Mouse (Mus musculus): ENCODE results near the gene Mxra8. TPM values are rescaled to one million over a fixed set of nuclear protein-coding genes. Genes with fewer than 3 reads are reported as not detected.
A peak's percentile ranks its signal among the peaks of the same experiment; 100 is the strongest.

The Mxra8 gene
- total RNA-seq, 2 experiments from 2014 or later: 30.5 to 33.0 TPM

- intact Hi-C loops (cut with DNase I): no loop called here
Measured at GRCm38 (mm10) chr4:155853421-155853820, 13.9 kb downstream of the Mxra8 start.

GRCm38 (mm10) chr4:155854991-155855390 is 15.5 kb downstream of the Mxra8 start:
- intact Hi-C loops (cut with DNase I): no loop called here

More at GRCm38 (mm10) chr4:155853421-155853820, 13.9 kb downstream of the Mxra8 start:
- no peak for DNase-seq (ENCODE audit: low spot score)

GRCm38 (mm10) chr4:155856071-155856470 is 16.6 kb downstream of the Mxra8 start:
- DNase-seq (ENCODE audit: low spot score): no peak
- intact Hi-C loops (cut with DNase I): no loop called here

More at GRCm38 (mm10) chr4:155854991-155855390, 15.5 kb downstream of the Mxra8 start:
- no peak for DNase-seq (ENCODE audit: low spot score)

GRCm38 (mm10) chr4:155856881-155857280 is 17.4 kb downstream of the Mxra8 start:
- intact Hi-C loops (cut with DNase I): no loop called here
- no peak for DNase-seq (ENCODE audit: low spot score)

GRCm38 (mm10) chr4:155859318-155859717 is 19.8 kb downstream of the Mxra8 start:
- DNase-seq (ENCODE audit: low spot score): no peak
- intact Hi-C loops (cut with DNase I): no loop called here

GRCm38 (mm10) chr4:155861787-155862186 is 22.3 kb downstream of the Mxra8 start:
- intact Hi-C loops (cut with DNase I): no loop called here
- no peak for DNase-seq (ENCODE audit: low spot score)

GRCm38 (mm10) chr4:155863001-155863400 is 23.5 kb downstream of the Mxra8 start, which contains the start of gene Tas1r3:
Gene Tas1r3 (minus strand): TSS chr4:155863362.
- DNase-seq (ENCODE audit: low spot score): no peak
- intact Hi-C loops (cut with DNase I): no loop called here

GRCm38 (mm10) chr4:155868614-155869298 is 29.3 kb downstream of the Mxra8 start:
- no peak for DNase-seq (ENCODE audit: low spot score)
- intact Hi-C loops (cut with DNase I): loop anchor here (1.0 to 2.0 kb wide), 3 partner anchors 20 to 74 kb away; no protein-coding TSS in a partner anchor

GRCm38 (mm10) chr4:155869317-155870033 is 30.0 kb downstream of the Mxra8 start, which contains the start of the genes Cptp and Ints11:
Gene Cptp (minus strand): TSS chr4:155869440.
Gene Ints11 (plus strand): TSS chr4:155869546.
- peak; percentile 96 for DNase-seq (ENCODE audit: low spot score)
- intact Hi-C loops (cut with DNase I): loop anchor here (1.0 to 2.0 kb wide), 3 partner anchors 19 to 73 kb away; no protein-coding TSS in a partner anchor

GRCm38 (mm10) chr4:155871404-155871803 is 31.9 kb downstream of the Mxra8 start:
- DNase-seq (ENCODE audit: low spot score): no peak
- intact Hi-C loops (cut with DNase I): no loop called here

GRCm38 (mm10) chr4:155883587-155883986 is 44.1 kb downstream of the Mxra8 start:
- DNase-seq (ENCODE audit: low spot score): no peak
- intact Hi-C loops (cut with DNase I): no loop called here

GRCm38 (mm10) chr4:155886330-155886729 is 46.9 kb downstream of the Mxra8 start:
- no peak for DNase-seq (ENCODE audit: low spot score)
- intact Hi-C loops (cut with DNase I): no loop called here

- intact Hi-C loops (cut with DNase I): loop anchor here (2.0 kb wide), 1 partner anchor 19 kb away; the partner anchor contains the start of genes Cptp and Ints11
- DNase-seq (ENCODE audit: low spot score): no peak
Measured at GRCm38 (mm10) chr4:155887674-155888073, 48.2 kb downstream of the Mxra8 start.

GRCm38 (mm10) chr4:155888181-155888580 is 48.7 kb downstream of the Mxra8 start:
- DNase-seq (ENCODE audit: low spot score): no peak
- intact Hi-C loops (cut with DNase I): loop anchor here (2.0 kb wide), 1 partner anchor 19 kb away; the partner anchor contains the start of genes Cptp and Ints11

GRCm38 (mm10) chr4:155889316-155889715 is 49.8 kb downstream of the Mxra8 start:
- DNase-seq (ENCODE audit: low spot score): no peak
- intact Hi-C loops (cut with DNase I): loop anchor here (2.0 kb wide), 1 partner anchor 21 kb away; the partner anchor contains the start of genes Cptp and Ints11

- intact Hi-C loops (cut with DNase I): loop anchor here (5.0 kb wide), 1 partner anchor 59 kb away; the partner anchor contains the start of gene Aurkaip1
- no peak for DNase-seq (ENCODE audit: low spot score)
Measured at GRCm38 (mm10) chr4:155891011-155891471, 51.6 kb downstream of the Mxra8 start.

- intact Hi-C loops (cut with DNase I): loop anchor here (2.0 to 5.0 kb wide), 2 partner anchors 49 to 59 kb away; partner anchors contain the start of gene Aurkaip1
- DNase-seq (ENCODE audit: low spot score): peak; percentile 90
Measured at GRCm38 (mm10) chr4:155891551-155892001, 52.1 kb downstream of the Mxra8 start, which contains the start of the genes Pusl1 and Acap3. Gene Pusl1 (minus strand): TSS chr4:155891781. Gene Acap3 (plus strand): TSS chr4:155891822.

- intact Hi-C loops (cut with DNase I): loop anchor here (2.0 to 5.0 kb wide), 2 partner anchors 49 to 60 kb away; partner anchors contain the start of gene Aurkaip1
- peak; percentile 70 for DNase-seq (ENCODE audit: low spot score)
Measured at GRCm38 (mm10) chr4:155892017-155892416, 52.5 kb downstream of the Mxra8 start.

GRCm38 (mm10) chr4:155892438-155893211 is 53.1 kb downstream of the Mxra8 start:
- DNase-seq (ENCODE audit: low spot score): no peak
- intact Hi-C loops (cut with DNase I): loop anchor here (2.0 to 5.0 kb wide), 2 partner anchors 48 to 60 kb away; partner anchors contain the start of gene Aurkaip1
